Mouse (Mus musculus): Measurements from ENCODE around the gene C130026I21Rik.
A peak's percentile ranks its signal among the peaks of the same experiment; 100 is the strongest.
"Not testable (repeated sequence)": the region's sequence is repeated elsewhere in the genome, so short reads cannot be mapped to it uniquely, and the experiment has no call there.

The C130026I21Rik gene

DNA sequence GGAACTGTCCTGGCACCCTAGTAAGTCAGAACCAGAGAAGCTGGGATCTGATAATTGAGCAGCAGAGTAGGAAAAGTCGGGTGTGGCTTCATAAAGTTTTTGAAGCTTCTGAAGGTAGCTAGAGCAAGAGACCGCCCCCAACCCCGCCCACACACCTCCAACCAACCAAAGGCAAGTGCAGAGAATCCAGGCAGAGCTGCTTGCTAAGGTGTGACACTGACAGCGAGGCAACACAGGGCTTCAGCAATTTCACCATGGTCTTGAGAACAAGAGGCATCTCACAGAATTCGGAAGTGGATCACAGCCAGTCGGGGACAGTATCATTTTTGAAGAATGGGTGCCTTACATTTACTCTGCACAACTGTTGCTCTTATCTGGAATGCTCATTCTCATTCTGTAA, at the start of gene C130026I21Rik:
C130026I21Rik (minus strand) TSS at position 101 of the 400 bp plus-strand sequence.
- not testable (repeated sequence) for DNase-seq (ENCODE audit: low read depth, low spot score)

DNA sequence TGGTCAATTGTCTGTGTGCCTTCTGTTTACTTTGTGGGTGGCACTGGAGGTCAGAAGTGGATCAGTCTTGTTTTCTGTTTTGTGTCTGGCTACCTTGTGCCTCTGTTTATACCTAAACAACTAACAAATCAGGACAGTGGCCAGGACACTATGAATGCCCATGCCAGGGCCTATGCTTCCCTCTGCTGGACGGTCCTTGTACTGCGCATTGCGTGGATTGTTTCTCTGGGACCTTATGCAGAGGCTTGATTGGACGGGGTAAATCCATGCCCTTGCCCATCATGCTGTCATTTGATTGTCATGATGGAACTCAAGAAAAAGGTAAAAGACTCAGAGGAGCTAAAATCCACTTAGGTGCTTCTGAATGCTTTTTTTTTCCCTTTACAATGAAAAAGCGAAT, 16.7 kb upstream of the C130026I21Rik start:
- DNase-seq (ENCODE audit: low read depth, low spot score): not testable (repeated sequence)

DNA sequence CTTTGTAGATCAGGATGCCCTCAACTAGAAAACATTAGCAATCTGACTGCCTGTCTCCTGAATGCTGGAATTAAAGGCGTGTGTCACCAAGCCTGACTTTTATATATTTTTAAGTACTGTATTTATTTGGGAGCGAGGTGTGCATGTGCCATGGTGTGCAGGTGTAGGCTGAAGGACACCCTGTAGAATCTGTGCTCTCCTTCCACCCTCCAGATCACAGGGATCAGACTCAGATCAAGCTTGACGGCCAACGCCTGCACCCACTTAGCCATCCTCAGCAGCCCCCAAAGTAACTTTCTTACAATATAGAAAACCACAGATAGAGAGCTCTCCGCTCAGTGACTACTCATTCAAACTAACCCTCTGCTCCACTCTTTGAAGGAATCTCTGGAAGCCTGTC, 6.1 kb upstream of the C130026I21Rik start:
- DNase-seq (ENCODE audit: low read depth, low spot score): not testable (repeated sequence)

DNA sequence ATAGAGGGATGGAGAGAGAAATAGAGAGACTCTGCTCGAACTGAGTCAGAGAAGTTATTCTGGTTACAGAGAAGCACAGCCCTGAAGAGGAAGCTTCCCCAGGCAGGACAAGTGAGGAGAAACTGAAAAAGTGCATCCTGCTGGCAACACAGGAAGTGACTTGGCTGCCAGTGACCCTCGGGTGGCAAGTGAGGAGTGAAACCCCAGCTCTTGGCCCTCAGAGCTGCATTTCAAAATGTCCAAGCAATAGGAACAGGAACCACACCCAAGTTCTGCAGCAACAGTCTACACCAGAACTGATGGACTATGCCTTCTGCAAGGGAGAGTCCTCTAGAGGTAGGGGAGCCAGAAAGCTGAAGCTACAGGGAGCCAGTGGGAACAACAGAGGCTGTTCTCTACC, 11.7 kb downstream of the C130026I21Rik start:
- DNase-seq (ENCODE audit: low read depth, low spot score): not testable (repeated sequence)

DNA sequence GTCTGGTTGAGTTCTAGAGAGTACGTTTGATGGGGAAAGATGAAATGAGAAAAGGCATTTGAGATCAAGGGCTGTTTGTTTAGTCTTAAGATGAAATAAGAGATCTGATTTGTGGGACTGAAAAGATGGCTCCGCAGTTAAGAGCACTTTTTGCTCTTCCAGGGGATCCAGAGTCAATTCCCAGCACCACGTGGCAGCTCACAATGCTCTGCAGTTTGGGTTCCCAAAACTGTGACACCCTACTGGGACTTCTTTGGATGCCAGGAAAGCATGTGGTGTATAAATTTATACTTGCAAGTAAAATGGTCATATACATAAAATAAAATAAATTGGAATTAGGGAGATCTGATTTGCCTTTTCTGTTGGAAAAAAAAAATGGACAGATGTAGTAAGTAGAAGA, 15.1 kb downstream of the C130026I21Rik start:
- not testable (repeated sequence) for DNase-seq (ENCODE audit: low read depth, low spot score)

DNA sequence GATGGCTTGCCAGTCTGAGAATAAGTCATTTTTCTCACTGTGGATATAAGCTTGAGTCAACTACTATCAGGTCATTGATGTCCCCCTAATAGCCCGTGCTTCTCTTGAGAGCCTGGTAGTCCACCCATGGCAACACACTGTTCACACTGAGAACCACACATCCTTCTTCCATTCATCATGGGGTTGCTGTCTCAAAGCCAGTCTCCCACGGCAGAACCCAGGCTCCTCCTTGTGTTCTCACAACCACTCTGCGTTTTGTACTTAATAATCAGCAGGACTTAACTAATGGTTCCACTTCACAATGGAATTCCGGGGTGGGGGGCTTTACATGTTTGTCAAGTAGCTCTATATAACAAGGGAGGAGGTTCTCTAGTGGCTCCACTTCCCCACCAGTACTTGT, 19.2 kb downstream of the C130026I21Rik start:
- not testable (repeated sequence) for DNase-seq (ENCODE audit: low read depth, low spot score)

DNA sequence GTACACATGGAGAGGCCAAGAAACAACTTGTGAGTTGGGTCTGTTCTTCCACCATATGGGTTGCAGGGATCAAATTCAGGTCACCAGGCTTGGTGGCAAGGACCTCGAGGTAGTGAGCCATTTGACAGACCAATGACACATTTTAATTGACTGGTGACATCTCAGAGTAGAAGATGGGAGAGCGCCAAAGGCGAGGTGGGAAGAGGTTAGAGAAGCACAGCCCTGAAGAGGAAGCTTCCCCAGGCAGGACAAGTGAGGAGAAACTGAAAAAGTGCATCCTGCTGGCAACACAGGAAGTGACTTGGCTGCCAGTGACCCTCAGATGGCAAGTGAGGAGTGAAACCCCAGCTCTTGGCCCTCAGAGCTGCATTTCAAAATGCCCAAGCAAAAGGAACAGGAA, 21.4 kb downstream of the C130026I21Rik start:
- not testable (repeated sequence) for DNase-seq (ENCODE audit: low read depth, low spot score)

DNA sequence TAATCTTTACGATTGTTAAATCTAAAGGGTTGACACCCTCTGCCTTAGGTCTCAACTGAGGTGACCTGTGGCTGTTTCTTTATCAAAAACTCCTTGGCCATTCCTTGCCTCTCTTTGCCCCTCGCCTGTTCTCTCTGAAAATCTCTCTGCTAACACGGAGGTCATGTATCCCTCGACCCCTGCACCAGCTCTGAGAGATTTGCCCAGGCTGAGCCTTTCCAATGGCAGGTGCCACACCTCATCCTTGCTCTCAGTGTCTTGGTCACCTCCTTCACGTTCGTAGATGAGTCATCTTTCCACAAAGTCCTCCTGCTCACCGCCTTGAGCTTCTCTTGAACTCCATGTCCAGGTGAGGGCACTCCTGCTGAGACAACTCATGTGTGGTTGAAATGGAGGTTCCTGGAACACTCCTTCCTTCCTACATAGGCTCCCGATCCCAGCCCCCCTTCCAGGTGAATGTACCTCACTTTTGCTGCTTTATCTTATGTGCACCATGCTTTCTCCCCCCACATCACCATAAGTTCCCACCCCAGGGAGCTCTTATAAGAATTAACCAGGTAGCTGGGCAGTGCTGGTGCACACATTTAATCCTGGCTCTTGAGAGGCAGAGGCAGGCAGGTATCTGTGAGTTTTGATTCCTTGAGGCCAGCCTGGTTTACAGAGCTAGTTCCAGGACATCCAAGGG, 23.4 kb downstream of the C130026I21Rik start:
- not testable (repeated sequence) for DNase-seq (ENCODE audit: low read depth, low spot score)

DNA sequence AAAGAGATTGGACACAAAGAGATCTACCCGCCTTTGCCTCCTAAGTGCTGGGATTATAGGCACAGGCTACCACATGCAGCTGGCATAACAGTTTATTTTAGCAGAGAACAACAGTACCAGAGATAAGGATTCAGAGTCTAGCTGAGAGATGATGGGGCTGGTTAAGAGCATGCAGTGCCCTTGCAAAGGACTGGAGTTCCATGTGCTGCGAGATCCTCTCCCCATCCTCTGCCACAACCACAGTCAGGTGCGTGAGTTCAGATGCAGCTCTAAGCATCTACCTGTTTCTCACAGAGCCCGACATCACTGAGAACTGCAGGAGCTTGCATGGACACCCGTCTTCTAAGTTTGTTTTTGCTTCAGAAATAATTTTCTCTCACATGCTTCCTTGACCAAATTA, 24.1 kb downstream of the C130026I21Rik start:
- DNase-seq (ENCODE audit: low read depth, low spot score): peak; percentile 1

DNA sequence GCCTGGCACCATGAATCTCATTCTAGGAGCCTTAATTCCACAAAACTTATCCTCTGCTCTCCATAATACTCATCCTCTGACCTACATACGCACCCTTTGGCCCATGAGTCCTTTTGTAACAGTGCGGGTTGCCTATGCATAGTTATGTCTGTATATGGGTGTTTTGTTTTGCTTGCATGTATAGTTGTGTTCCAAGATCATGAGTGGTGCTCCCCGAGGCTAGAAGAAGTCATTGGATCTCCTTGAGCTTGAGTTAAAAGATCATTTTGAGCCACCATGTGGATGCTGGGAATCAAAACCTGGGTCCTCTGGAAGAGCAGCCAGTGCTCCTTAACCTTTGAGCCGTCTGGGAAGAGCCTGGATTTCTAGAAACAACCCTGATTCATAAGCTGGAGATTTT, 25.4 kb downstream of the C130026I21Rik start:
- DNase-seq (ENCODE audit: low read depth, low spot score): not testable (repeated sequence)

DNA sequence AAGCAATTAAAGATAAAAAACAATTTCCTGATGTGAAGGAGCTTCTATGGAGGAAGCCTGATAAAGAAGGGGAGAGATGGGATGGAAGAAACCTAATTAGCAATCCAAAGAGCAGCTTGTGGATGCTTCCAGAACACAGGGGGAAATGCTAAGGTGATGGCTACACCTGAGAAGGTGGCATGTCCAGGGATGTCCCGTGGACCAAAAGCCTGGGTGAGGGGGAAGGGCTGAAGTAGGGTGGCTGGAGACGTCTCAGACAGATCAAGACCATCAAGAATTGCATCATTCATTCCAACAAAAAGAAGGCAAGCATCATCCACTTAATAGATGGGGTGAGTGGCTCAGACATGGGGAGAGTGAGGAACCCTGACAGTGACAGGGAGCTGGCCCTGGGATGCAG, 27.3 kb downstream of the C130026I21Rik start:
- DNase-seq (ENCODE audit: low read depth, low spot score): not testable (repeated sequence)

DNA sequence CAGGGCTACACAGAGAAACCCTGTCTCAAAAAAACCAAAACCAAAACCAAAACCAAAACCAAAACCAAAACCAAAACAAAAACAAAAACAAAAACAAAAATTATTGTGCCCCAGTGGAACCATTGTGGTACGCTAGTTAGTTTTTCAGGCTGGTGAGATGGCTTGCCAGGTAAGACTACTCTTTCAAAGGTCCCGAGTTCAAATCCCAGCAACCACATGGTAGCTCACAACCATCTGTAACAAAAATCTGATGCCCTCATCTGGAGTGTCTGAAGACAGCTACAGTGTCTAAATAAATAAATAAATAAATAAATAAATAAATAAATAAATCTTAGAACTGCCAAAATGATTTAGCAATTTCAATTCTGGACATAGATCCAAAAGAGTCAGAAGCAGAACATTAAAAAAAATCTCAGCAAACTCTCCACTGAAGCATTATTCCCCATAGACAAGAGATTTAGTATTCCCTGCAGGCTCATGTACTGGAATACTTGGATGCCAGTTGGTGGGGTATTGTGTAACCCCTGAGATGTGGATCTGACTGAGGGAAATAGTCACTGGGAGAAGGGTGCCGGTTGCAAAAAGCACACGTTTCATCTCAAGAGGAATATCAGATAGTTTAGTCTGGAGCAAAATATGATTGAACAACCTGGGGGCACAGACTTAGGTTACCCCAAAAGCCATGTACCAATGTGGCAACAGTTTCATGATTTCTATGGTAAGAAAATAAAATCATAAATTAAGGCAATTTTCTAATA, 31.2 kb downstream of the C130026I21Rik start:
- DNase-seq (ENCODE audit: low read depth, low spot score): peak; percentile 1

DNA sequence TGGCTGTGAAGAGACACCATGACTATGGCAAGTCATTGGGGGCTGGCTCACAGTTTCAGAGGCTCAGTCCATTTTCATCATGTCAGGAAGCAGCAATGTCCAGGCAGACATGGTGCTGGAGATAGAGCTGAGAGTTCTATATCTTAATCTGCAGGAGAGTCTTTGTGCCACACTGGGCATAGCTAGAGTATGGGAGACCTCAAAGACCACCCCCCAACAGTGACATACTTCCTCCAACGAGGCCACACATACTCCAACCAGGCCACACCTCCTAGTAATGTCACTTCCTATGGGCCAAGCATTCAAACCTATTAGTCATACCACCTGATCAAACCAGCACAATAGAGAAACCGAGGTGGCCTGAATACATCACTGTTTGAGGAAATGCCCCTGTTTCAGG, 63.8 kb downstream of the C130026I21Rik start:
- not testable (repeated sequence) for DNase-seq (ENCODE audit: low read depth, low spot score)

DNA sequence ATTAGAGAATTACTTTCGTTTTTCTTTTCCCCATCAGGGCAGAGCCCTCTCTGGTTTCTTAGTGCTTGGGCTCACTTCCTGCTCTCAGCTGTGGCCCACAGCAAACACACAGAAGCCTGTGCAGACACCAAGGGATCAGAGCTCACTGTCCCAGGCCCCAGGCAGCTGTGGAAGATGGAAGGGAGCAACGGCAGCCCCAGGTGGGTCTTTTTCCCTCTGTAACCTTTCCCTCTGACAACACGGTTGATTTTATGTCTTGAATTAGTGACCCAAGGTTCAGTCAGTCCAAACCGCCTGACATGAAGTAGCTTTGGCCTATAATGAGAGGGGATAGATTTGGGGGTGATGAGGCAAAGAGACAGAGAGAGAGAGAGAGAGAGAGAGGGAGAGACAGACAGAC, 70.8 kb downstream of the C130026I21Rik start:
- DNase-seq (ENCODE audit: low read depth, low spot score): not testable (repeated sequence)

DNA sequence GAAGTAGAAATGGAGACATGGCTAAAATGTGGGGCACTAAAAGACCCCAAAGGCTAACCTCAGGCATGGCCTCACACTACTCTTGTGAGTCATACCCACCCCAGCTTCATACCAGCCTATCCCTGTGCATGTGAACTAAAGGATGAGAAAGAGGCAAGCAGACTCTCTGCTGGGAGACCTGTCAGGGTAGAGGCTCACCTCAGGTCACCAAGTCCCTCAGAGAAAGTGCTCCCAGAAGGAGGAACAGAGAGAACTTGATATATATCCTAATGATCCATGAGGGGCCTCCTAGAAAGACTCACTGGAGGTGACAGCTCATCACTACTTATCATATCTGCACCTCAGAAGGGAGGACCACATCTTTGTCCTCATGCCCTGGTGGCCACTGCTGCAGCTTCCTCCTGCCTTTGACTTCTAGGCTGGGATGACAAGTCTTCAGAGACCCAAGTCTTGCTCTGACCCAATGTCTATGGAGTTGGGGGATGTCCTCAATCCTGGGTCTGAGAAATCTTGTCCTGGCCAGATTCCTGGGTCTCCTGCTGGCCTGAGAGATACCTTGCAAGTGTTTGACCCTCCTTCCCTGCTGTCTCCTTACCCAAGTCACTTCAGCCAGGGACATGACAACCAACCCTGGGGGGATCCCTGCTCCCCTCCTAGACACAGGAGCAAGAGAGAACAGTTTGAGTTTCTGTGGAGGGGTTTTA, 71.6 kb downstream of the C130026I21Rik start:
- not testable (repeated sequence) for DNase-seq (ENCODE audit: low read depth, low spot score)

DNA sequence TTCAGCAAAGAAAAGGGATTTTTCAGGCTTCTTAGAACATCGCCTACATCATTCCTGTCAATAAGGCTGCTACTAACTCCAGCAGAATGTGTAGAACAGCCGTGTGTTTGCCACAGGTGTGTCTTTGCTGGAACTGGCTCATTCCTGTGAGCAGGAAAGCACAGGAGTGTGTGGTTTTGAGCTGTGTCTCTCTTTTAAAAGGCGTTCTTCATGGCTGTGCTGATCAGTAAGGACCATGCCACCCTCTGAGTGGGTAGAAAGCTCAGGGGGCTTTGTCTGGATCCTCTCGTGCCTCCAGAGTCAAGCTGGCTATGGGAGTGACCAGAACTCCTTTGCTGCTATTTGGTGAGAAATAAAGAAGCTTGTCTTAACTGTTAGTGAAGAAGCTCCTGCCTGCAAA, 73.6 kb downstream of the C130026I21Rik start:
- not testable (repeated sequence) for DNase-seq (ENCODE audit: low read depth, low spot score)

DNA sequence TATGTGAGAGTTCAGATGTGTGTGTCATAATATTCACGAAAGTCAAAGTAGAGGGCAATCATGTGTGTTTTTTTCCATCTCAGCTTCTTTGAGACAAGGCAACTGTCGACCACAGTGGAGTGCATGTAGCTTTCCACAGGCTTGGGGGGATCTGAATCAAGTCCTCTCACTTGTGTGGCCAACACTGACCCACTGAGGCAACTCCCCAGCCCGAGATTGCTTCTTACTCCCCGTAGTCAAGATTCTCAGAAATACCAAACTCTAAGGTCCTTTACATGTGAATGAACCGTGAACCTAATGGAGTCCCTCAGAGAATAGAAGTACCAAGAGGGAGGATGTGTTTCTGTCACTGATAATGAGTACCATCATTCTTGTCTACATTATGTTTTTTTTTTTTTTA, 76.6 kb downstream of the C130026I21Rik start:
- not testable (repeated sequence) for DNase-seq (ENCODE audit: low read depth, low spot score)

DNA sequence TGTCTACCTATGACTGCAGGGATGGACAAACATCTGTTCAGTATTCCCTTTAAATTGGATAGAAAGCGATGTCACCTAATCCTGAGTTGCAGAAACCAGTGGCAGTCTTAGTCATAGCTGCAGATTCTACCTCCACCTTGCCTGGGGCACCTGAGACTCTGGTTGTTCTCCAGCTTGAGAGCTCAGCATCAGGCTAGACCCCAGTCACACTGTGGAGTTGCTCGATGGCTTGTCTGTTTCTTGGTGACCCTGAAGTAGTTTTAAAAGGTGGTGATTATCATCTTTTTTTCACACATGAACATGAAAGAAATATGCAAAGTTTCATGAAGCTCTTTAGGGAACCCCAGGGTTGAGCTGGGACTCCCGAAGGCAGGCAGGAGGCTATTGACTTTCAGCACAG, 88.4 kb downstream of the C130026I21Rik start:
- DNase-seq (ENCODE audit: low read depth, low spot score): not testable (repeated sequence)

DNA sequence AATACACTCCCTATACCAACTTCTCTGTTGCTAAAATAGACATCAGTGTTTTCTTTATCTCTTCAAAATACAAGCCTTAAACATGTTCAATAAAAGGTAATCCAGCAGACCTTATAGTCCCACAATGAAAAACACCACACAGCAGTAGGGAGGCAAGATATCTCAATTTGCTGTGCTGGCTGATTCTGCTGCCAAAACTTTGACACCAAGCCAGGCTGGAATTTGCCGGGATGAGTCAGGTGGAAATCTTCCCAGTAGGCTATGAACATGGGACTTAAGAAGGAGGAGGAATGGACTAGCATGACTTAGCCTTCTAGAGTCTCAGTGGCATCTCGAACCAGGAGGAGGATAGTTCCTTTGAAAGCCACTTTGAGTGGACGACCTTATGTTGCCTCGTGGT, 91.4 kb downstream of the C130026I21Rik start:
- not testable (repeated sequence) for DNase-seq (ENCODE audit: low read depth, low spot score)

DNA sequence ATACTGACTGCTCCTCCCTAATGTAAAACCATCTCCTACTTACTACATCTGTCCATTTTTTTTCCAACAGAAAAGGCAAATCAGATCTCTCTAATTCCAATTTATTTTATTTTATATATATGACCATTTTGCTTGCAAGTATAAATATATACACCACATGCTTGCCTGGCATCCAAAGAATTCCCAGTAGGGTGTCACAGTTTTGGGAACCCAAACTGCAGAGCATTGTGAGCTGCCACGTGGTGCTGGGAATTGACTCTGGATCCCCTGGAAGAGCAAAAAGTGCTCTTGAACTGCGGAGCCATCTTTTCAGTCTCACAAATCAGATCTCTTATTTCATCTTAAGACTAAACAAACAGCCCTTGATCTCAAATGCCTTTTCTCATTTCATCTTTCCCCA, 107.5 kb downstream of the C130026I21Rik start:
- DNase-seq (ENCODE audit: low read depth, low spot score): not testable (repeated sequence)

DNA sequence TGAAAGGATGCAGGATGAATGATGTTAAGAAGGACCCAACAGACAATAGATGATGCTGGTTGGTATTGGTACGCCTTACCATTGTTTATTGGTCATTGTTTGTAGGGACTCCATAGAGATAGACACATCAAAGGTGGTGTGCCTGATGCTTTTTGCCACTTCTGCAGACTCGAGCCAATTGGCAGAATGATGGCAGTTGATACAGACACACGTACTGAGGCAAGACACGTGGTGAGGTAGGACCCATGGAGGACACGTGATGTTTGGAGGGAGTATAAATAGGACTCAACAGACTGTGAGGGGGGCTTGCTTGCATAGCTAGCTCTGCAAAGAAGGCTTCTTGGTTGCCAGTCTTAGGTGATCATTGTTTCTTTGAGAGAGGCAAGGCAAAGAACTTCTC, 115.2 kb downstream of the C130026I21Rik start:
- not testable (repeated sequence) for DNase-seq (ENCODE audit: low read depth, low spot score)

DNA sequence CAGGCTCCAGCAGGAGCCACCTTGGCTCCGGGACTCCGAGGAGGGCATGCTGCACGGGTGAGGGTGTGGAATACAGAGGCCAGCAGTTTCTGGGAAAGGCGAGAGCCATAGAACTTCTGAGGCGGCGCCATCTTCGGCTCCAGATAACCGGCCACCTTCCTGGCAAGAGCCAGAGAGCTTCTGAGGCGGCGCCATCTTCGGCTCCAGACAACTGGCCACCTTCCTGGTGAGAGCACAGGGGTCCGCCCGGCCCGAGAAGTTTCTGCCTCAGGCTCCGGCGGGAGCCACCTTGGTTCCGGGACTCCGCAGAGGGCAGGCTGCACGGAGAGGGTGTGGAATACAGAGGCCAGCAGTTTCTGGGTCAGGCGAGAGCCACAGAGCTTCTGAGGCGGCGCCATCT, 136.7 kb downstream of the C130026I21Rik start:
- not testable (repeated sequence) for DNase-seq (ENCODE audit: low read depth, low spot score)

All from 3T3-L1 (cell line).